ENCODE assay signal across 8 mouse cellular contexts in the genomic region with DNA sequence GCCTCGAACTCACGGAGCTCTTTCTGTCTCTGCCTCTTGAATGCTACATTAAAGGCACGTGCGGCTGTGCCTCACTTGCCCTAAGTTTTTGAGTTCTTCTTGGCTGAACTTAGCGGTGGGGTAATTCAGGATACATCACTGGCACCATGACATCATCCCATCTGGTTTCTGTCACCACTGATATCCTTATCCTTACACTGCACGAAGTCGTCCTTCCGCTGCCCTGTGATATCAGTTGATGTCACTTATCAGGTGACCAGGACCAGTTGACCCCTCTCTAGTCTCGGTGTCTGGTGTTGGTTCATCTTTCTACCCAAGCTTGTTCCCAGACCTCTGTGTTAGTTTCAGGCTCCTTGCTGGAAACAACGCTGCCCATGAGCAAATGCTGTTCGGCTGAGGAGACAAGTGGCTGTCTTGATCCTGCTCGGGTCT. TPM values are rescaled to one million over a fixed set of nuclear protein-coding genes. Genes with fewer than 3 reads are reported as not detected.
DNase-seq lines count a peak whose midpoint lies in the region; ATAC-seq lines count a peak whose summit lies in the region.

No protein-coding gene starts in this region.

- 0 out of 2 replicates have a peak overlapping the region, but pooled peaks have one; percentile 27 for H3K27ac ChIP-seq in lung, embryonic 16.5 days (ENCODE audit: low read length)
- H3K27ac ChIP-seq in forebrain, embryonic 12.5 days = peak overlapping the region; percentile 36; the same call in 1 of the 2 replicates
- H3K27ac ChIP-seq in limb, embryonic 12.5 days = no peak overlapping the region
- H3K27ac ChIP-seq in neural tube, embryonic 14.5 days (ENCODE audit: low read depth, low read length) = peak overlapping the region; percentile 58

- H3K4me2 ChIP-seq in lung, embryonic 16.5 days (ENCODE audit: low read depth, low read length) = peak overlapping the region; percentile 96
- H3K4me2 ChIP-seq in forebrain, embryonic 12.5 days = peak overlapping the region; percentile 90
- H3K4me2 ChIP-seq in limb, embryonic 12.5 days = peak overlapping the region; percentile 97
- peak overlapping the region; percentile 94 for H3K4me2 ChIP-seq in neural tube, embryonic 14.5 days (ENCODE audit: low read depth, low read length)

- no peaks in the 10 kb centered on the region for H3K36me3 ChIP-seq in lung, embryonic 16.5 days (ENCODE audit: control insufficient read depth, insufficient read depth, low read length)
- 0 out of 2 replicates have a peak, but pooled peaks cover 4% of the 10 kb centered on the region for H3K36me3 ChIP-seq in forebrain, embryonic 12.5 days (replicated peaks)
- H3K36me3 ChIP-seq in limb, embryonic 12.5 days = no peaks in the 10 kb centered on the region
- no peaks in the 10 kb centered on the region for H3K36me3 ChIP-seq in neural tube, embryonic 14.5 days (ENCODE audit: control insufficient read depth, insufficient read depth, low read length)

- peak overlapping the region; percentile 65; the same call in 1 of the 2 replicates for H3K9ac ChIP-seq in lung, embryonic 16.5 days (ENCODE audit: low read length)
- no peak overlapping the region for H3K9ac ChIP-seq in forebrain, embryonic 12.5 days
- H3K9ac ChIP-seq in limb, embryonic 12.5 days (replicated peaks) = no peak overlapping the region
- peak overlapping the region; percentile 58 for H3K9ac ChIP-seq in neural tube, embryonic 14.5 days (replicated peaks; ENCODE audit: low read depth, low read length)

- DNase-seq in lung, postnatal 36 days = no peak
- DNase-seq in left cerebral cortex, postnatal 25 days (ENCODE audit: low spot score in 2 of 2) = no peak
- DNase-seq in thymus, postnatal 14 days = no peak
- no peak for DNase-seq in frontal cortex, postnatal 10 days (ENCODE audit: low spot score in 2 of 2)

- H3K9me3 ChIP-seq in lung, embryonic 16.5 days (ENCODE audit: control insufficient read depth, low read length) = no peaks in the 10 kb centered on the region
- H3K9me3 ChIP-seq in forebrain, embryonic 12.5 days = no peaks in the 10 kb centered on the region
- H3K9me3 ChIP-seq in limb, embryonic 12.5 days = no peaks in the 10 kb centered on the region
- H3K9me3 ChIP-seq in neural tube, embryonic 14.5 days (ENCODE audit: control insufficient read depth, low read length) = no peaks in the 10 kb centered on the region

- intact Hi-C loops in left cerebral cortex, postnatal 25 days (cut with DNase I) = no loop called here

- peaks cover 14% of the 10 kb centered on the region for H3K4me1 ChIP-seq in lung, embryonic 16.5 days (replicated peaks; ENCODE audit: control insufficient read depth, insufficient read depth, low read length)
- H3K4me1 ChIP-seq in forebrain, embryonic 12.5 days = peaks cover 40% of the 10 kb centered on the region
- peaks cover 19% of the 10 kb centered on the region for H3K4me1 ChIP-seq in limb, embryonic 12.5 days (replicated peaks)
- H3K4me1 ChIP-seq in neural tube, embryonic 14.5 days (ENCODE audit: control insufficient read depth, insufficient read depth, low read length) = peaks cover 7% of the 10 kb centered on the region; the same call in 1 of the 2 replicates

- peak overlapping the region; percentile 69 for H3K4me3 ChIP-seq in lung, embryonic 16.5 days (ENCODE audit: low read length)
- peak overlapping the region; percentile 52 for H3K4me3 ChIP-seq in forebrain, embryonic 12.5 days (replicated peaks)
- H3K4me3 ChIP-seq in limb, embryonic 12.5 days (replicated peaks) = peak overlapping the region; percentile 57
- peak overlapping the region; percentile 57 for H3K4me3 ChIP-seq in neural tube, embryonic 14.5 days (ENCODE audit: low read depth, low read length)

- WGBS in lung, embryonic 16.5 days = 34% methylated on average over 12 of the region's 12 CpGs
- 49% methylated on average over 12 of the region's 12 CpGs for WGBS in forebrain, embryonic 12.5 days
- WGBS in limb, embryonic 12.5 days = 43% methylated on average over 12 of the region's 12 CpGs
- 43% methylated on average over 12 of the region's 12 CpGs for WGBS in neural tube, embryonic 14.5 days

- peaks cover 15% of the 10 kb centered on the region; the same call in 1 of the 2 replicates for H3K27me3 ChIP-seq in lung, embryonic 16.5 days (ENCODE audit: control insufficient read depth, insufficient read depth, low read depth, low read length)
- H3K27me3 ChIP-seq in forebrain, embryonic 12.5 days = peaks cover 11% of the 10 kb centered on the region; the same call in 1 of the 2 replicates
- peaks cover 43% of the 10 kb centered on the region for H3K27me3 ChIP-seq in limb, embryonic 12.5 days
- no peaks in the 10 kb centered on the region; the same call in 1 of the 2 replicates for H3K27me3 ChIP-seq in neural tube, embryonic 14.5 days (ENCODE audit: control insufficient read depth, insufficient read depth, low read length)

- no peak for ATAC-seq in lung, embryonic 16.5 days (ENCODE audit: low read depth)
- no peak for ATAC-seq in forebrain, embryonic 12.5 days (ENCODE audit: low FRiP score)
- no peak for ATAC-seq in limb, embryonic 12.5 days (ENCODE audit: insufficient number of reproducible peaks, insufficient read depth, low FRiP score, low TSS enrichment, low read depth)
- ATAC-seq in neural tube, embryonic 14.5 days (ENCODE audit: low read depth) = no peak

RNA-seq across cellular contexts. Expression of a gene that starts 0.6 kb away (rescaled TPM):
- polyA plus RNA-seq in lung, embryonic 16.5 days (2015; fragmentation: Nextera tagmentation; extraction: Ambion mirVana) = 2.9 and 3.4 TPM in 2 replicates
- polyA plus RNA-seq in forebrain, embryonic 12.5 days (2016; fragmentation: Nextera tagmentation; extraction: Ambion mirVana) = 7.1 and 8.2 TPM in 2 replicates
- 1.8 TPM in 2 replicates for polyA plus RNA-seq in limb, embryonic 12.5 days (2016; fragmentation: Nextera tagmentation; extraction: Ambion mirVana)
- polyA plus RNA-seq in neural tube, embryonic 14.5 days (2014; fragmentation: Nextera tagmentation; extraction: Ambion mirVana) = 1.8 TPM in 2 replicates
- 1 to 10 TPM; 4.4 to 6.3 TPM for total RNA-seq in left cerebral cortex, postnatal 25 days (2021)

RNA-seq across cellular contexts. Expression of a gene that starts 1.9 kb away (rescaled TPM):
- polyA plus RNA-seq in lung, embryonic 16.5 days (2015; fragmentation: Nextera tagmentation; extraction: Ambion mirVana) = 1.7 and 3.1 TPM in 2 replicates
- 0.64 and 0.79 TPM in 2 replicates for polyA plus RNA-seq in forebrain, embryonic 12.5 days (2016; fragmentation: Nextera tagmentation; extraction: Ambion mirVana)
- polyA plus RNA-seq in limb, embryonic 12.5 days (2016; fragmentation: Nextera tagmentation; extraction: Ambion mirVana) = 0.40 and 0.95 TPM in 2 replicates
- polyA plus RNA-seq in neural tube, embryonic 14.5 days (2014; fragmentation: Nextera tagmentation; extraction: Ambion mirVana) = 0.50 and 1.2 TPM in 2 replicates
- total RNA-seq in left cerebral cortex, postnatal 25 days (2021) = 1 to 10 TPM; 1.2 to 1.8 TPM

RNA-seq across cellular contexts. Expression of a gene that starts 5.2 kb away (rescaled TPM):
- polyA plus RNA-seq in lung, embryonic 16.5 days (2015; fragmentation: Nextera tagmentation; extraction: Ambion mirVana) = 85.6 and 86.5 TPM in 2 replicates
- 139 and 152 TPM in 2 replicates for polyA plus RNA-seq in forebrain, embryonic 12.5 days (2016; fragmentation: Nextera tagmentation; extraction: Ambion mirVana)
- polyA plus RNA-seq in limb, embryonic 12.5 days (2016; fragmentation: Nextera tagmentation; extraction: Ambion mirVana) = 78.4 and 84.1 TPM in 2 replicates
- 100 and 136 TPM in 2 replicates for polyA plus RNA-seq in neural tube, embryonic 14.5 days (2014; fragmentation: Nextera tagmentation; extraction: Ambion mirVana)
- total RNA-seq in left cerebral cortex, postnatal 25 days (2021) = 100 to 1,000 TPM; 143 to 149 TPM

RNA-seq across cellular contexts. Expression of a gene that starts 13.2 kb away (rescaled TPM):
- 0.45 and 0.91 TPM in 2 replicates for polyA plus RNA-seq in lung, embryonic 16.5 days (2015; fragmentation: Nextera tagmentation; extraction: Ambion mirVana)
- 2.1 and 2.4 TPM in 2 replicates for polyA plus RNA-seq in forebrain, embryonic 12.5 days (2016; fragmentation: Nextera tagmentation; extraction: Ambion mirVana)
- 0.45 and 0.66 TPM in 2 replicates for polyA plus RNA-seq in limb, embryonic 12.5 days (2016; fragmentation: Nextera tagmentation; extraction: Ambion mirVana)
- polyA plus RNA-seq in neural tube, embryonic 14.5 days (2014; fragmentation: Nextera tagmentation; extraction: Ambion mirVana) = 2.2 and 2.9 TPM in 2 replicates
- total RNA-seq in left cerebral cortex, postnatal 25 days (2021) = under 1 TPM; 0.46 to 0.76 TPM

RNA-seq across cellular contexts. Expression of a gene that starts 32.2 kb away (rescaled TPM):
- 18.5 and 22.8 TPM in 2 replicates for polyA plus RNA-seq in lung, embryonic 16.5 days (2015; fragmentation: Nextera tagmentation; extraction: Ambion mirVana)
- 27.6 and 28.5 TPM in 2 replicates for polyA plus RNA-seq in forebrain, embryonic 12.5 days (2016; fragmentation: Nextera tagmentation; extraction: Ambion mirVana)
- polyA plus RNA-seq in limb, embryonic 12.5 days (2016; fragmentation: Nextera tagmentation; extraction: Ambion mirVana) = 29.2 and 32.8 TPM in 2 replicates
- 30.7 and 31.6 TPM in 2 replicates for polyA plus RNA-seq in neural tube, embryonic 14.5 days (2014; fragmentation: Nextera tagmentation; extraction: Ambion mirVana)
- 10 to 100 TPM; 32.8 to 37.8 TPM for total RNA-seq in left cerebral cortex, postnatal 25 days (2021)

Comparison
In these comparisons a context has a peak if more than half of its experiments do, and no peak if none do; other contexts are left out.
1. H3K9ac ChIP-seq: peak in lung, embryonic 16.5 days (single experiment) and neural tube, embryonic 14.5 days (single experiment); none in forebrain, embryonic 12.5 days (single experiment) and limb, embryonic 12.5 days (single experiment).
2. Peak in every context shown above with its lines, with median percentiles within 50 percentile points of each other: H3K4me2 ChIP-seq and H3K4me3 ChIP-seq.